Mouse (Mus musculus): Measurements from ENCODE around the gene Rnf111.

The Rnf111 gene

DNA sequence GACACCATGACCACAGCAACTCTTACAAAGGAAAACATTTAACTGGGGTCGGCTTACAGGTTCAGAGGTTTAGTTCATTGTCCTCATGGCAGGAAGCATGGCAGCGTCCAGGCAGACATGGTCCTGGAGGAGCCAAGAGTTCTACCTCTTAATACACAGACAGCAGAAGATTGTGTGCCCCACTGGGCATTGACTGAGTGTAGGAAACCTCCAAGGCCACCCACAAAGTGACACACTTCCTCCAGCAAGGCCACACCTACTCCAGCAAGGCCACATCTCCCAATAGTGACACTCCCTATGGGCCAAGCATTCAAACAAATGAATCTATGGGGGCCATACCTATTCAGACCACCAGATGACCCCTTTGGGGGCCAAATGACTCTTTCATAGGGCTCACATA is 107.4 kb downstream of the Rnf111 start:
- DNase-seq (ENCODE audit: low read depth, low spot score) = no peak

DNA sequence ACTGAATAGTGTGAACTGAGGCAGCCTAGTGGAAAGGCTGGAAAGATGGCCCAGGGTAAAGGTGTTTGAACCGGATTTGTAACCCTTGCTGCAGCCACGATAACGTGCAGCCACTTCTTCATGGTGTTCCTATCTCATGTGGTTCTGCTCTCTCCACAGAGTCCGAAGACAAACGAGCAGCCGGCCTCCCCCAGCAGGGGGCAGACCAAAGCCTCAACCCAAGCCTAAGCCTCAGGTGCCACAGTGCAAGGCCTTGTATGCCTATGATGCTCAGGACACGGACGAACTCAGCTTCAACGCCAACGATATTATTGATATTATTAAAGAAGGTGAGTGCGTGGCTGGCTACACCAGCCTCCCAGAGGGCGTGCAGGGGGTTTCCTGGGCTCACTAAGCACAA is 107.9 kb downstream of the Rnf111 start:
- no peak for DNase-seq (ENCODE audit: low read depth, low spot score)

DNA sequence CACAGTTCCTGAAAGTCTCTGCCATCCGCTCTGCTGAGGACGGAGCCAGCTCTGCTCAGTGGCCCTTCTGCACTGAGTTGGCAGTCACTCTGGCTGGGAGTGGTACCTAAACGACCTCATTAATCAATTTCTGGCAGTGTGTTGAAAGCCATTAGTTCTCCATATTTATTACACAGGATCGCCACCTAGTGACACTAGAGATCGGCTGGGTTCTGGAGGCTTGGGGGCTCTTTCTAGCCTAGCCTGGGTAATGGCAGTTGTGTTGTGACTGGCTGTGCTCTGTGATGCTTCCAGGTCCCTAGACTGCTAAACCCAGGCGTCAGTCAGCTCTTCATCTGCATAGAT is 111.0 kb downstream of the Rnf111 start:
- no peak for DNase-seq (ENCODE audit: low read depth, low spot score)

DNA sequence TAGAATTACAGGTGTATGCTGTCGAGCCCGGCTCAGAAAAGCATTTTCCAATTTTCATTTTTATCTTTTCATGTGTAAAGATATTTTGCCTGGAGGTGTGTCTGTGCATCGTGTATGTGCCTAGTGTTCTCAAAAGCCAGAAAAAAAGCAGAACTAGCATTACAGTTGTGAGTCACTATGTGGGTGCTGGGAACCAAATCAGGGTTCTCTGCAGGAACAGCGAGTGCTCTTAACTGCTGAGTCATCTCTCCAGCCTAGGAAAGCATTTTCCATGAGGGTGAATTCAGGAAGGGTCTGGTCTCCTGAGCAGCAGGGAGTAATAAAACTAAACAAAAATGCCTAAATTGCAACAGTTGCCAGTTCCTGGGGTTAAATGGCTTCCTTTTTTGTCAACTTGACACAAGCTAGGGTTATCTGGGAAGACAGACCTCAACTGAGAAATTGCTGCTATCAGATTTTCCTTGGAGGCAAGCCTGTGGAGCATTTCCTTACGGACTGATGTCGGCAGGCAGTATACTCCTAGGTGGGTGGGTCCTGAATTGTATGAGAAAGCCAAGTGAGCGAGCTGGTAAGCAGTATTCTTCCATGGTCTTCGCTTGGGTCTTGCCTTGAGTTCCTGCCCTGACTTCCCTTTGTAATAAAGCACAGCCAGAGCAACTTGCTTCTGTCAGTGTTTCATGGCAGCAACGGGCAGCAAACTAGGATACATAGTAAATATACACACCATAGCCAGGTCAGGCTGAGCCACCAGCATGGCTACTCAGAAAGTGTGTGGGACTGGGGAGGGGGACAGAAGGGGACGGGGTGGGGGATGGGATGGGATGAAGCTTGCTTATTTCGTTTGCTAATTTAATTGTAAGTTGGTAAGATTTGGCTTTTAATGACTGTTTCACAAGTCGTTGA is 111.6 kb downstream of the Rnf111 start:
- DNase-seq (ENCODE audit: low read depth, low spot score) = no peak

DNA sequence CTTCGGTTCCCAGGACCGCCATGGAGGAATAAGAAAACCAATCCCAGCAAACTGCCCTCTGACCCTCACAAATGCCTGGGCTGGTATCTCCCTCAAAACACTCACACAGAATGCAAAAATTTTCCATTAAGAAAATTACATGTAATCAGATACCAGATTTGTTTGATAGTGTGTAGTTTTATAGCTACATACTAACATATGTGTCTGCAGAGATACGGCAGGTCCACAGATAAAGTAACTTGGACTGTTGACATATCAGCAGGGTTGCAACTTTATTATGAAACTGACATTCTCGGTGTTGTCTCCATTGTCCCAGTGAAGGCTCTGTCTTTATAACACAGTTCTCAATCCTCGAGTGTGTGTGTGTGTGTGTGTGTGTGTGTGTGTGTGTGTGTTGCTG is 112.5 kb downstream of the Rnf111 start:
- no peak for DNase-seq (ENCODE audit: low read depth, low spot score)

DNA sequence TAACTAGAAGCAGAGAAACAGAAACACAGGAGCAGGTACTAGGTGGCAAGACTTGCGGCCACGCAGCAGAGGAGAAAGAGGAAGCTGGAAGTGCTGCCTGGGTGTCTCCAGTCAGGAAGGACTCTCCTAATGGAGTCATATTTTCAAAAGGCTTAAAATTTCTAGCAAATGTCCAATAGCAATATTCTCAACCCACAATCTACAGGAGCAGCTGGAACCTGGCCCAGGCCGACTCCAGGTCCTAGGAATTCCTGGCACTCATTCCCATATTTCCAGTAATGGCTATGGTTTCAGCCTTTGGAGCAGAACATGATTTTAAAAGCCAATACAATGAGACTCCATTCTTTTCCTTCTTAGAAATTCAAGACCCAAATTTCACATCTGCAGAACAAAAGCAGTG is 114.0 kb downstream of the Rnf111 start:
- DNase-seq (ENCODE audit: low read depth, low spot score) = no peak

DNA sequence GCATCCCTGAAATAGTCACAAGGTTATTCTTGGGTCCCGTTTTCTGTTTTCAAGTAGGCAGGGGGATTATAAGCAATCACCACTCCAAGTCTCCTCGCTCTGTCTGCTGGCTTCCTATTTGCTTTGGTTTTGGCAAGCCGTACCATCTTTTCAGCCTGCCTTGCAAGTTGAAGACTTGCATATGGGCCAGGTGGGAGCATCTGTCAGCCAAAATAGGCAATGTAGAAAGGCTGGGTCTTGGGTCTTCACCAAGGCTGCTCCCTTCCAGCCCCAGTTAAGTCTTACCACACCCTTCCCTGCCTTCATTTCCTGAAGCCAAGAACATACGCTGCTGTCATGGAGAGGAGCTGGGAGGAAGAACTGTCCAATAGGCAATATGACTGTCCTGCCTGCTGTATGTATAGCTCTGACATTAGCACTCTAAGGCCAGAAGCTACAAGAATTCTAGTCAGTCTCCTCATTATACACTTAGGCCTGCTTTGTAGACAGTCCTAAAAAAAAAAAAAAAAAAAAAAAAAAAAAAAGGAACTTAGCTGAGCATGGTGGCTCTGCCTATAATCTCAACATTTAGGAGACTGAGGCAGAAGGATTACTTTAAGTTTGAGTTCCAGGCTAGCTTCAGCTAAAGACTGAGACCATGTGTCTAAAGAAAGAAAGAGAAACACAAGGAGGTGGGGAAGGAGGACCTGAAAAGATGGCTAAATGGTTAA is 116.0 kb downstream of the Rnf111 start:
- no peak for DNase-seq (ENCODE audit: low read depth, low spot score)

DNA sequence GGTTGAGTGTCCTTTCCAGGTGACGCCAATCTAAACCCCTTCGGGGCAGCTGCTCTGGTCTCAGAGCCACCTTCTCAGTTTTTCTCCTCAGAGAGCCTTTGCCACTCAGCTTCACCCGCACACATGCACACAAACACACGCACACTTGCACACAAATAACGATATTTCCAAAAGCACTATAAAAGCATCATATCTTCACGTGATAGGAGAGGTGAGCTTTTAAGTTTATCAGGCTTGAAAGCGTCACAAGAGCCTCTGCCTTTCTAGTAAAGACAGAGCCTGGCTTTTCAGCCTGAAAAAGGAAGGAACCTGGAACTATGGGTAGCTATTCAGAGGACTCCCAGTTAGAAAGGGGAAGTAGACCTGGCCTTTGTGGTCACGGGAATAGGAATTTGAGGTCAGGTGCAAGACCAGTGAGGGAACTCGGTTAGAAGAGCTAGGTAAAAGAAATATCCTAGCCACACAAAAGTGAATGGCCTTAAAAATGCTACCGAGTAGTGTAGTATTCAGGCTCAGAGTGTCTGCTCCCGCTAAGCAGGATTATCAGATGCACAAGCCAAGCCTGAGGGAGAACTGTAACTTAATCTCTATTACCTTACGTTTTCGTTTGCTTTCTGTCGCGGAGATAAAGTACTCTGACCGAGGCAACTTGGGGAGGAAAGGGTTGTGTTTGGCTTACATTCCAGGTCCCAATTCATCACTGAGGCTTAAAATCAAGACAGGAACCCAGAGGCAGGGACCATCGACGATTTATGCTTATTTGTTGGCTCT is 118.4 kb downstream of the Rnf111 start:
- no peak for DNase-seq (ENCODE audit: low read depth, low spot score)

DNA sequence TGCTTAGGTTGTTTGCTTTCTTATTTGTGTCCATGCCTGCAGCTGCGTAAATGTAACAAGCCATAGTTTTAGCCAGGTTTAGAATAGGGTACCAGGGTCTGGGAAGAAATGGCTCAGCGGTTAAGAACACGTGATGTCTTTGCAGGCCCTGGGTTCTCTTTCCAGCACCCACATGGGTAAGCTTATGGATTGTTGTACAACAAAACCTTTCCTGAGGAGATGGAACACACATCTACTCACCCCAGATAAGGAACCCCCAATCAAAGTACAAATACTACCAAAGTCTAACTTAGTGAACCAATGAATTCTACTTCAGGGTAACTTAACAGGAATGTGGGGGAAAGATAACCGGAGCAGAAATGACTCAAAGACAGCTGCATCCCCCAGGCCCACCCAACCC is 119.0 kb downstream of the Rnf111 start:
- DNase-seq (ENCODE audit: low read depth, low spot score) = no peak

DNA sequence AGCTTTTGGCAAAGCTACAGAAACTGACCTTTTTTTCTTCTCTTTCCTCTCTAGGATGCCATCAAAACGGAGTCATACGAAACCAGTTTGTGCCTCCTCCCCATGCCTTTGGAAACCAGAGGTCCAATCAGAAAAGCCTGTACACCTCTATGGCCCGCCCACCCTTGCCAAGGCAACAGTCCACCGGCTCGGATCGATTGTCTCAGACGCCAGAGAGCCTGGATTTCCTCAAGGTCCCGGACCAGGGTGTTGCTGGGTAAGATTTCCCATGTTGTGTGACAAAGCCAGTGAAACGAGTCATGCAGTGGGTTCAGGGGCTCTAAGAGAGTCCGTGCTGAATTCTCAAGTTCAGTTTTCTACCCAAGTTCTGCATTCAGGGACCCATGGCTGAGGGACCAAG is 119.8 kb downstream of the Rnf111 start:
- DNase-seq (ENCODE audit: low read depth, low spot score) = no peak

DNA sequence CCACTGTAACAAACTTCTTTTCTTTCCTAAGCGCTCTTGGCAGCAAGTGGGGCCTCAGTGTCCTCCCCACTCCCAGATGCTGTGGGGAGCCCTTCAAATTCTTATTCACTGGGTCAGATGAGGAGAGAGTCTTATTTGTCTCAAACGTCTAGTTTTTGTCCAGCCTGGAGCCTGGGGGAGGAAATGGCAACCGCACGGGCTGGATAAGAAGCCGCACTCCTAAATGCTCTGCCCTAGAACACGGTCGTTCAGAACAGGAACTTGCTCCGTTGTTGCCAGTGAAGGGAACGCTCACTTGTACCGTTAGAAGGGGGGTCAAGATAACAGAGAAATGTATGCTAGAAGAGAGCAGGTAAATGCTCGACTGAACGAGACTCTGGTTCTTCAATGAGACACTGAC is 121.4 kb downstream of the Rnf111 start:
- no peak for DNase-seq (ENCODE audit: low read depth, low spot score)

DNA sequence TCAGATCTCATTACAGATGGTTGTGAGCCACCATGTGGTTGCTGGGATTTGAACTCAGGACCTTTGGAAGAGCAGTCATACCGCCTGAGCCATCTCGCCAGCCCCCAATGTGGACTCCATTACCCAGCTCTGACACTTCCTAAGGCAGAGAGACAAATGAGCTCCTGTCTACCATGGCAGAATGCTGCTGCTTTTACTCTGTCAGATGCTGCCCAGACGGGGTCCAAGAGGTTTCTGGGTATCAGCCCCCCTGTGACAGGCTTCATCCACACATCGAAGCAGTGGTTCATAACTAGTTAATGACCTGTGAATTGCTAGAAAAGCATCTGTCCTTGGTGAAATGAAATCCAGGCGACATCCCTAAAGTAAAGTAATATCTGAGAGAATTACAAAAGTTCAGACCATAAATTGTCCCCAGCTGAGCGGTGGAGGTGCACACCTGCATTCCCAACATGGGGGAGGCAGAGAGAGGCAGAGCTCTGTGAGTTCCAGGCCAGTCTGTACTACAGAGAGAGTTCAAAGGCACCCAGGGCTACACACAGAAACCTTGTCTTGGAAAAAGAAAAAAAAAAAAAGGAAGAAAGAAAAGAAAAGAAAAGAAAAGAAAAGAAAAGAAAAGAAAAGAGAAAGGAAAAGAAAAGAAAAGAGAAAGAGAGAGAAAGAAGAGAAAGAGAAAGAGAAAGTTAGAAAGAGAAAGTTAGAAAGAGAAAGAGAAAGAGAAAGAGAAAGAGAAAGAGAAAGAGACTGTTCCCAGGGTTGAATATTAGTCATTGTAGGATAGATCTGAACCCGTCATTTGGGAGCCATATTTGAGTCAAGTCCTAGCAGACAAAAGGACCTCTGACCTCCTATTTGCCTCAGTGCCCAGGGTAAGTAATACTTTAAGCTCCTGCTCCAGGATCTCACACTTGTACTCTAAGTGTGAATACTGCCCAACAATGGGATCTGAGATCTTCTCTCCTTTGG is 123.7 kb downstream of the Rnf111 start:
- no peak for DNase-seq (ENCODE audit: low read depth, low spot score)
